In the genomic region with DNA sequence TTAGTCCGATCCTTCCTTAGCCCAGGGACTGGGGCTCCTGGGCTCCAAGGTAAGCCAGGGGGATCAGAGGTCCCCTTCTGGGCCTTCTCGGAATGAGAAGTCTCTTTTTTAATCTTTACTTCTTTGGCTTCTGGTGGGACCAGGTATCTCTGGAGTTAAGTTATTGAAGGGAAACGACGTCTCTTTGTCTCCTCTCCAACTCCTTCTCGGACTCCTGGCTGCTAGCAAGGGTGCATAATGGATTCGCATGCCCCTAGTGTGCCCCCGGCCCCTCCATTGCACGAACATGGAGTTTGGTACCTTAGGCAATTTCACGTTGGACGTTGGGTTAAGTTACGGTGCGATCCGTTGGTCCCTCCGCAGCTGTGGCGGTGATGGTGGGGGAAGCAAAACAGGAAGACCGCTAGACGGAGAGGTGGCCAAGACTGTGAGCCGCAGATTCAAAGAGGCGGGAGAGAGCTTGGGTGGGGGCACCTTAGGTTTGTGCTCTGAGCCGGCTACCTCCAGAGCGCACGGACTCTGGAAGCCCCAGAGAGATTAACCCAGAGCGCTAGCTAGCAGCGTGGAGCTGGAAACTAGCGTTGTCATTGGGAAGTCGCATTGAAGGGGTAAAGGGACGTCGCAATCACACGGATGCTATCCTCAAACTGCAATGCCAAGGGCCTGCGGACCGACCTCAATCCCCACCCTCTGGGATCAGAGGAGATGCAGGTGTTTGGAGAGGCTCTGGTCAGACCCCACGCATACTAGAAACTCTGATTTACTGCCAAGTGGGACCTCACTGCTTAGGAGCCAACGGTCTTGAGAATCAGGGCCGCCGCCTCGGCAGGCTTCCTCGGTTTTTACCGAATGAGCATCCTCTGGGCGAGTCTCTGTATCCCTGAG, we compare ENCODE assay signal across 15 mouse cellular contexts. TPM values are rescaled to one million over a fixed set of nuclear protein-coding genes. Genes with fewer than 3 reads are reported as not detected.
DNase-seq lines count a peak whose midpoint lies in the region; ATAC-seq and TF ChIP-seq lines count a peak whose summit lies in the region.
"Had no signal": no experiment of that assay in that cellular context is flagged by ENCODE, and none has a peak within 500 bp of the region (broad histone marks: within the 10 kb centered on the region; RNA-seq: fewer than 3 reads in every experiment).

No protein-coding gene starts in this region.

- H3K27me3 ChIP-seq in forebrain, embryonic 11.5 days (ENCODE audit: control insufficient read depth, insufficient read depth, low read length) = peaks cover 99% of the 10 kb centered on the region
- H3K27me3 ChIP-seq in forebrain, embryonic 12.5 days = peaks cover 100% of the 10 kb centered on the region
- peaks cover 13% of the 10 kb centered on the region for H3K27me3 ChIP-seq in ES-Bruce4 (ENCODE audit: control insufficient read depth, insufficient read depth, low read length, poor library complexity, severe bottlenecking)
- peaks cover 99% of the 10 kb centered on the region for H3K27me3 ChIP-seq in limb, embryonic 13.5 days

- no peak overlapping the region for H3K9ac ChIP-seq in forebrain, embryonic 11.5 days (ENCODE audit: low read length)
- H3K9ac ChIP-seq in forebrain, embryonic 12.5 days = no peak overlapping the region
- H3K9ac ChIP-seq in ES-Bruce4 (ENCODE audit: low read depth, poor library complexity, severe bottlenecking) = no peak overlapping the region
- H3K9ac ChIP-seq in limb, embryonic 13.5 days = no peak overlapping the region

- H3K4me1 ChIP-seq in forebrain, embryonic 11.5 days (replicated peaks; ENCODE audit: control insufficient read depth, insufficient read depth, low read length) = no peaks in the 10 kb centered on the region
- no peaks in the 10 kb centered on the region for H3K4me1 ChIP-seq in forebrain, embryonic 12.5 days
- H3K4me1 ChIP-seq in ES-Bruce4 (ENCODE audit: control insufficient read depth, insufficient read depth, low read length) = peaks cover 1% of the 10 kb centered on the region
- H3K4me1 ChIP-seq in limb, embryonic 13.5 days = peaks cover 22% of the 10 kb centered on the region; the same call in 1 of the 2 replicates

- no peak overlapping the region for H3K4me3 ChIP-seq in forebrain, embryonic 11.5 days (ENCODE audit: low read depth, low read length)
- no peak overlapping the region for H3K4me3 ChIP-seq in forebrain, embryonic 12.5 days (replicated peaks)
- peak overlapping the region; percentile 32 for H3K4me3 ChIP-seq in ES-Bruce4 (ENCODE audit: low read depth, low read length)
- H3K4me3 ChIP-seq in limb, embryonic 13.5 days = peak overlapping the region; percentile 14; the same call in 1 of the 2 replicates
- H3K4me3 ChIP-seq: forebrain, embryonic 10.5 days had no signal

- H3K4me2 ChIP-seq in forebrain, embryonic 11.5 days (ENCODE audit: low read depth, low read length, severe bottlenecking) = no peak overlapping the region
- no peak overlapping the region for H3K4me2 ChIP-seq in forebrain, embryonic 12.5 days
- H3K4me2 ChIP-seq in limb, embryonic 13.5 days (replicated peaks) = peak overlapping the region; percentile 43

- TF ChIP-seq POLR2A in ES-Bruce4 (IDR thresholded peaks at IDR 0.05; ENCODE audit: insufficient read depth, low read length) = no peak

- no peaks in the 10 kb centered on the region for H3K36me3 ChIP-seq in forebrain, embryonic 11.5 days (ENCODE audit: control insufficient read depth, insufficient read depth, low read length)
- H3K36me3 ChIP-seq in forebrain, embryonic 12.5 days (replicated peaks) = no peaks in the 10 kb centered on the region
- 0 out of 2 replicates have a peak, but pooled peaks cover 3% of the 10 kb centered on the region for H3K36me3 ChIP-seq in ES-Bruce4 (ENCODE audit: control insufficient read depth, insufficient read depth, low read length, poor library complexity, severe bottlenecking)
- no peaks in the 10 kb centered on the region for H3K36me3 ChIP-seq in limb, embryonic 13.5 days
- H3K36me3 ChIP-seq: forebrain, embryonic 10.5 days had no signal

- H3K27ac ChIP-seq in forebrain, embryonic 11.5 days (ENCODE audit: low read depth, low read length) = no peak overlapping the region
- no peak overlapping the region for H3K27ac ChIP-seq in forebrain, embryonic 12.5 days
- H3K27ac ChIP-seq in ES-Bruce4 (ENCODE audit: insufficient read depth, low read length) = no peak overlapping the region
- no peak overlapping the region for H3K27ac ChIP-seq in limb, embryonic 13.5 days
- H3K27ac ChIP-seq: forebrain, embryonic 10.5 days had no signal

- 2% methylated on average over 39 of the region's 39 CpGs for WGBS in forebrain, embryonic 11.5 days
- under 1% methylated on average over 39 of the region's 39 CpGs for WGBS in forebrain, embryonic 12.5 days
- WGBS in limb, embryonic 13.5 days = 4% methylated on average over 39 of the region's 39 CpGs

- intact Hi-C loops in left cerebral cortex, postnatal 25 days (cut with DNase I) = loop anchor here (5.0 kb wide), 1 partner anchor 78 kb away; no protein-coding TSS in a partner anchor
- intact Hi-C loops in left cerebral cortex, postnatal 4 days (cut with DNase I) = no loop called here

- no peak for TF ChIP-seq EP300 in ES-Bruce4 (IDR thresholded peaks at IDR 0.05; ENCODE audit: insufficient read depth, low read depth, low read length)

- no peak for ATAC-seq in forebrain, embryonic 11.5 days (replicated peaks; ENCODE audit: low FRiP score)
- no peak for ATAC-seq in forebrain, embryonic 12.5 days (ENCODE audit: low FRiP score)
- peak; percentile 37 for ATAC-seq in granulocyte monocyte progenitor cell, adult 5-6 weeks (replicated peaks; ENCODE audit: poor library complexity, severe bottlenecking)
- no peak for ATAC-seq in limb, embryonic 13.5 days (ENCODE audit: low FRiP score, low read depth)

- no peak for TF ChIP-seq CTCF in ES-Bruce4 (IDR thresholded peaks at IDR 0.05; ENCODE audit: low read depth, low read length)

- peak; percentile 54 for DNase-seq in forebrain, embryonic 11.5 days (ENCODE audit: low spot score)
- no peak for DNase-seq in left cerebral cortex, postnatal 25 days (ENCODE audit: low spot score in 2 of 2)
- DNase-seq in left cerebral cortex, postnatal 4 days = no peak
- no peak for DNase-seq in ovary, adult 18-20 months (ENCODE audit: low spot score)
- DNase-seq: cerebellum, postnatal 14 days; gastrocnemius, postnatal 10 days; thymus, postnatal 25 days had no signal

- H3K9me3 ChIP-seq in forebrain, embryonic 11.5 days (ENCODE audit: control insufficient read depth, low read length) = no peaks in the 10 kb centered on the region
- H3K9me3 ChIP-seq in forebrain, embryonic 12.5 days = no peaks in the 10 kb centered on the region
- H3K9me3 ChIP-seq in ES-Bruce4 (replicated peaks; ENCODE audit: control insufficient read depth, insufficient read depth, low read length, poor library complexity, severe bottlenecking) = no peaks in the 10 kb centered on the region
- no peaks in the 10 kb centered on the region for H3K9me3 ChIP-seq in limb, embryonic 13.5 days
- H3K9me3 ChIP-seq: forebrain, embryonic 10.5 days had no signal

RNA-seq across cellular contexts. Expression of a gene that starts 15.9 kb away (rescaled TPM):
- polyA plus RNA-seq in forebrain, embryonic 11.5 days (2014; fragmentation: Nextera tagmentation; extraction: Ambion mirVana) = not detected in 2 replicates
- polyA plus RNA-seq in forebrain, embryonic 12.5 days (2016; fragmentation: Nextera tagmentation; extraction: Ambion mirVana) = not detected in 2 replicates
- polyA plus RNA-seq in ES-Bruce4 (2011; ENCODE audit: insufficient read depth, insufficient read length, low read depth, missing spikeins) = 1.5 and 1.6 TPM in 2 replicates
- total RNA-seq in granulocyte monocyte progenitor cell, adult 5-6 weeks (2014; fragmentation: Nextera tagmentation) = not detected in 2 replicates
- not detected in 2 replicates for total RNA-seq in granulocyte monocyte progenitor cell, adult 5-6 weeks (2017)
- 1.1 and 1.3 TPM in 2 replicates for polyA plus RNA-seq in limb, embryonic 13.5 days (2015; fragmentation: Nextera tagmentation; extraction: Ambion mirVana)
- not detected for total RNA-seq in left cerebral cortex, postnatal 25 days (2021)
- total RNA-seq in left cerebral cortex, postnatal 4 days (2021) = not detected
- total RNA-seq: liver, adult 2 months; megakaryocyte-erythroid progenitor cell, adult 5-6 weeks had no signal
- polyA plus RNA-seq: forebrain, embryonic 10.5 days; heart, embryonic 16.5 days; liver, adult 2 months had no signal

RNA-seq across cellular contexts. Expression of a gene that starts 26.4 kb away (rescaled TPM):
- polyA plus RNA-seq in forebrain, embryonic 11.5 days (2014; fragmentation: Nextera tagmentation; extraction: Ambion mirVana) = not detected in 2 replicates
- polyA plus RNA-seq in forebrain, embryonic 12.5 days (2016; fragmentation: Nextera tagmentation; extraction: Ambion mirVana) = not detected in 2 replicates
- 0.48 TPM in 1 of 2 replicates, not detected in the other for polyA plus RNA-seq in ES-Bruce4 (2011; ENCODE audit: insufficient read depth, insufficient read length, low read depth, missing spikeins)
- total RNA-seq in granulocyte monocyte progenitor cell, adult 5-6 weeks (2014; fragmentation: Nextera tagmentation) = not detected in 2 replicates
- not detected in 2 replicates for total RNA-seq in granulocyte monocyte progenitor cell, adult 5-6 weeks (2017)
- 0.17 and 0.32 TPM in 2 replicates for polyA plus RNA-seq in limb, embryonic 13.5 days (2015; fragmentation: Nextera tagmentation; extraction: Ambion mirVana)
- total RNA-seq in left cerebral cortex, postnatal 25 days (2021) = not detected
- total RNA-seq in left cerebral cortex, postnatal 4 days (2021) = not detected
- total RNA-seq: liver, adult 2 months; megakaryocyte-erythroid progenitor cell, adult 5-6 weeks had no signal
- polyA plus RNA-seq: forebrain, embryonic 10.5 days; heart, embryonic 16.5 days had no signal

RNA-seq across cellular contexts. Expression of a gene that starts 31.1 kb away (rescaled TPM):
- polyA plus RNA-seq in forebrain, embryonic 11.5 days (2014; fragmentation: Nextera tagmentation; extraction: Ambion mirVana) = 0.21 TPM in 1 of 2 replicates, not detected in the other
- not detected in 2 replicates for polyA plus RNA-seq in forebrain, embryonic 12.5 days (2016; fragmentation: Nextera tagmentation; extraction: Ambion mirVana)
- not detected in 2 replicates for polyA plus RNA-seq in ES-Bruce4 (2011; ENCODE audit: insufficient read depth, insufficient read length, low read depth, missing spikeins)
- total RNA-seq in granulocyte monocyte progenitor cell, adult 5-6 weeks (2014; fragmentation: Nextera tagmentation) = not detected in 2 replicates
- not detected in 2 replicates for total RNA-seq in granulocyte monocyte progenitor cell, adult 5-6 weeks (2017)
- 2.0 and 2.2 TPM in 2 replicates for polyA plus RNA-seq in limb, embryonic 13.5 days (2015; fragmentation: Nextera tagmentation; extraction: Ambion mirVana)
- total RNA-seq in left cerebral cortex, postnatal 25 days (2021) = not detected
- not detected for total RNA-seq in left cerebral cortex, postnatal 4 days (2021)
- total RNA-seq: megakaryocyte-erythroid progenitor cell, adult 5-6 weeks had no signal
- polyA plus RNA-seq: forebrain, embryonic 10.5 days had no signal

RNA-seq across cellular contexts. Expression of a gene that starts 36.9 kb away (rescaled TPM):
- polyA plus RNA-seq in forebrain, embryonic 11.5 days (2014; fragmentation: Nextera tagmentation; extraction: Ambion mirVana) = not detected in 2 replicates
- not detected in 2 replicates for polyA plus RNA-seq in forebrain, embryonic 12.5 days (2016; fragmentation: Nextera tagmentation; extraction: Ambion mirVana)
- not detected in 2 replicates for polyA plus RNA-seq in ES-Bruce4 (2011; ENCODE audit: insufficient read depth, insufficient read length, low read depth, missing spikeins)
- not detected in 2 replicates for total RNA-seq in granulocyte monocyte progenitor cell, adult 5-6 weeks (2014; fragmentation: Nextera tagmentation)
- total RNA-seq in granulocyte monocyte progenitor cell, adult 5-6 weeks (2017) = not detected in 2 replicates
- polyA plus RNA-seq in limb, embryonic 13.5 days (2015; fragmentation: Nextera tagmentation; extraction: Ambion mirVana) = 0.59 and 1.4 TPM in 2 replicates
- total RNA-seq in left cerebral cortex, postnatal 25 days (2021) = not detected
- total RNA-seq in left cerebral cortex, postnatal 4 days (2021) = not detected
- total RNA-seq: liver, adult 2 months; megakaryocyte-erythroid progenitor cell, adult 5-6 weeks had no signal
- polyA plus RNA-seq: forebrain, embryonic 10.5 days; heart, embryonic 16.5 days had no signal

RNA-seq across cellular contexts. Expression of a gene that starts 47.8 kb away (rescaled TPM):
- polyA plus RNA-seq in forebrain, embryonic 11.5 days (2014; fragmentation: Nextera tagmentation; extraction: Ambion mirVana) = 0.21 TPM in 1 of 2 replicates, not detected in the other
- polyA plus RNA-seq in forebrain, embryonic 12.5 days (2016; fragmentation: Nextera tagmentation; extraction: Ambion mirVana) = not detected in 2 replicates
- not detected in 2 replicates for polyA plus RNA-seq in ES-Bruce4 (2011; ENCODE audit: insufficient read depth, insufficient read length, low read depth, missing spikeins)
- total RNA-seq in granulocyte monocyte progenitor cell, adult 5-6 weeks (2014; fragmentation: Nextera tagmentation) = not detected in 2 replicates
- total RNA-seq in granulocyte monocyte progenitor cell, adult 5-6 weeks (2017) = 0.05 TPM in 1 of 2 replicates, not detected in the other
- polyA plus RNA-seq in limb, embryonic 13.5 days (2015; fragmentation: Nextera tagmentation; extraction: Ambion mirVana) = 0.97 and 1.5 TPM in 2 replicates
- not detected for total RNA-seq in left cerebral cortex, postnatal 25 days (2021)
- not detected for total RNA-seq in left cerebral cortex, postnatal 4 days (2021)
- total RNA-seq: megakaryocyte-erythroid progenitor cell, adult 5-6 weeks had no signal
- polyA plus RNA-seq: forebrain, embryonic 10.5 days had no signal

Comparison
In these comparisons a context has a peak if more than half of its experiments do, and no peak if none do; other contexts are left out.
1. H3K4me3 ChIP-seq: peak in ES-Bruce4 (single experiment) and limb, embryonic 13.5 days (single experiment); none in forebrain, embryonic 11.5 days (single experiment) and forebrain, embryonic 12.5 days (single experiment).